Mouse (Mus musculus) CH12.LX (cell line): ENCODE results near the gene Naa80.

Source experiments
- CHD2 ChIP-seq: IDR thresholded peaks from 2 replicates; pipeline ENCODE4 v1.6.1; 2011; ENCODE audit warnings: low read length, improper control_type of control experiment
- CTCF ChIP-seq, 2 experiments: IDR thresholded peaks in 1 of 2; conservative IDR thresholded peaks in 1 of 2; 2 replicates each; pipeline ENCODE4 v1.5.1; 2011 to 2012; ENCODE audit warnings: low read depth in 2 of 2, low read length in 2 of 2, improper control_type of control experiment in 1 of 2, inconsistent platforms in 1 of 2, mild to moderate bottlenecking in 1 of 2, moderate library complexity in 1 of 2
- EP300 ChIP-seq: IDR thresholded peaks from 2 replicates; pipeline ENCODE4 v1.6.1; 2011; ENCODE audit warnings: low read length, improper control_type of control experiment
- HCFC1 ChIP-seq: IDR thresholded peaks from 2 replicates; pipeline ENCODE4 v1.6.1; 2012; ENCODE audit warnings: low read depth, mild to moderate bottlenecking, inconsistent platforms, low read length, improper control_type of control experiment
- KAT2A ChIP-seq: IDR thresholded peaks from 2 replicates; pipeline ENCODE4 v1.6.1; 2012; ENCODE audit warnings: low read length, improper control_type of control experiment, inconsistent platforms; ENCODE audit not compliant: insufficient replicate concordance
- MAFK ChIP-seq: IDR thresholded peaks from 2 replicates; pipeline ENCODE4 v1.6.1; 2011; ENCODE audit warnings: low read length, improper control_type of control experiment; ENCODE audit not compliant: insufficient replicate concordance
- NRF1 ChIP-seq: IDR thresholded peaks from 2 replicates; pipeline ENCODE4 v1.6.1; 2014; ENCODE audit warnings: low read depth, mild to moderate bottlenecking, inconsistent platforms, low read length, improper control_type of control experiment, moderate library complexity
- POLR2A ChIP-seq: IDR thresholded peaks from 2 replicates; pipeline ENCODE4 v1.6.1; 2011; ENCODE audit warnings: low read depth, mild to moderate bottlenecking, improper control_type of control experiment, low read length
- POLR2AphosphoS2 ChIP-seq: IDR thresholded peaks from 2 replicates; pipeline ENCODE4 v1.6.1; 2011; ENCODE audit warnings: low read depth, low read length, improper control_type of control experiment
- RAD21 ChIP-seq: IDR thresholded peaks from 2 replicates; pipeline ENCODE4 v1.6.1; 2011; ENCODE audit warnings: low read depth, mild to moderate bottlenecking, low read length, improper control_type of control experiment, moderate library complexity
- TCF12 ChIP-seq: IDR thresholded peaks from 2 replicates; pipeline ENCODE4 v1.6.1; 2014; ENCODE audit warnings: low read depth, mild to moderate bottlenecking, inconsistent platforms, low read length, improper control_type of control experiment
- ZC3H11A ChIP-seq: IDR thresholded peaks from 2 replicates; pipeline ENCODE4 v1.6.1; 2012; ENCODE audit warnings: low read depth, mild to moderate bottlenecking, inconsistent platforms, low read length, improper control_type of control experiment

- TF ChIP-seq RAD21, result no peak
- peak; percentile 74 for TF ChIP-seq HCFC1
- TF ChIP-seq TCF12, result peak; percentile 41; the same call in 1 of the 2 replicates
- TF ChIP-seq NRF1, result no peak
- TF ChIP-seq CTCF (conservative IDR thresholded peaks at IDR 0.05 in 1 of 2, IDR thresholded peaks at IDR 0.05 in 1 of 2; ENCODE audit: low read depth in 2 of 2, low read length in 2 of 2), result no peak
- TF ChIP-seq CHD2, result no peak
- no peak for TF ChIP-seq KAT2A
- TF ChIP-seq POLR2AphosphoS2, result no peak
- TF ChIP-seq ZC3H11A, result no peak
- no peak for TF ChIP-seq MAFK
- peak; percentile 73 for TF ChIP-seq POLR2A
- TF ChIP-seq EP300, result no peak
Measured at GRCm38 (mm10) chr9:107568331-107569261, 10.1 kb upstream of the Naa80 start.
